Mouse (Mus musculus) B cell, adult 67 days (primary cell): ENCODE measurements around the gene Cd276. TPM values are rescaled to one million over a fixed set of nuclear protein-coding genes. Genes with fewer than 3 reads are reported as not detected.

ENCODE experiments used
- total RNA-seq, 2 experiments: library from RNA; stranded (reverse); gene quantifications; 4 replicates each; pipeline ENCODE4 v1.2.4; 2023

The Cd276 gene
- 1 to 10 TPM in 1 of 2 experiments, under 1 TPM in 1; 0.86 to 1.3 TPM for total RNA-seq

DNA sequence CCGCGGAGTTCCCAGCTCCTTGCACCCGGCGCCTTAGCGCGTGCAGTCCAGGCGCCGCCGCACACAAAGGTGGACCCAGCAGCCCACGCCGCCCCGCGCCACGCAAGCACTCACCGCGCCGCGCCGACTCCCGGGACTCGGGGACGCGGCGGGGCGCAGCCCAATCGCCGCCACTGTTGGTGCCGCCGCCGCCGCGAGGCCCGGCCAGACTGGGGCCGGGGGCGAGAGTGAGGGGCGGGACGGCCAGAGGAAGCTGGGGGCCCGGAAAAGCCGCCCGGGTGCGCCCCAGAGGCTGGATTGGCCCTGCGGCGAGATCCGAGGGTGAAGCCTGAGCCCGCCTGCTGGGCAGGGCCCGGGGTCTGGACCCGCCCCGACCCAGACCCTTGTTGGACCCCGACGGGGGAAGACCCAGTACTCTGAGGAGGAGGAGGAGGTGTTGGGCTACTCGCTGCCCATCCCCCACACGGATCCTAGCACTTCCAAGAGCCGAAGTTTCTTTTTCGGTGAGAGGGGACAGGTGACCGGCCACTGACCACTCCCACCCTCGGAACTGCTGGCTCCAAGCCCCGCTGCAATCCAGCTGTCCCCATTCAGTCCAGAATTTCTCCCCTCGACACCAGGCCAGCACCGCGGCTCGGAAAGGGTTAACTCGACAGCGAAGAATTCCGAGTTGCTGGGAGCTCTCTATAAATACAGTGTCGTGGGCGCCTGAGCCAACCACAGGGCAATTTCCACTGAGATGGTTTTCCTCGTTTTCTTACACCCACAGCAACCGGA is at the start of gene Cd276:
Gene Cd276 (minus strand): TSS at position 530 of the 777 bp plus-strand sequence.

GRCm38 (mm10) chr9:58581958-58582540 is 26.8 kb upstream of the Cd276 start, which contains the start of gene Nptn:
Gene Nptn, plus strand, starts transcription at chr9:58582240.

GRCm38 (mm10) chr9:58487851-58488801 is 67.1 kb downstream of the Cd276 start, which contains the start of gene Insyn1:
Gene Insyn1, plus strand, starts transcription at chr9:58488603.

Other genes starting within 250 kb of the Cd276 start
- under 1 TPM in 1 of 2 experiments, not detected in 1; 0.15 TPM for gene Loxl1, start 242.3 kb downstream of the Cd276 start, total RNA-seq
- not detected for gene Tbc1d21, start 185.0 kb downstream of the Cd276 start, total RNA-seq
- gene Insyn1, start 66.8 kb downstream of the Cd276 start, total RNA-seq = not detected
- gene Nptn, start 26.8 kb upstream of the Cd276 start, total RNA-seq = 100 to 1,000 TPM; 112 to 113 TPM
- not detected for gene Rec114, start 188.5 kb upstream of the Cd276 start, total RNA-seq